Mouse (Mus musculus) liver, postnatal 0 days (tissue): ENCODE measurements around the gene Gda.

Experiments used
- CTCF ChIP-seq: sonication (generic); IDR thresholded peaks from 2 replicates; pipeline ENCODE4 v1.5.1; 2016; ENCODE audit warnings: antibody characterized with exemption, low read depth
- EP300 ChIP-seq: IDR thresholded peaks from 2 replicates; pipeline ENCODE4 v1.6.1; 2016; ENCODE audit warnings: antibody characterized with exemption, low read depth, mild to moderate bottlenecking

DNA sequence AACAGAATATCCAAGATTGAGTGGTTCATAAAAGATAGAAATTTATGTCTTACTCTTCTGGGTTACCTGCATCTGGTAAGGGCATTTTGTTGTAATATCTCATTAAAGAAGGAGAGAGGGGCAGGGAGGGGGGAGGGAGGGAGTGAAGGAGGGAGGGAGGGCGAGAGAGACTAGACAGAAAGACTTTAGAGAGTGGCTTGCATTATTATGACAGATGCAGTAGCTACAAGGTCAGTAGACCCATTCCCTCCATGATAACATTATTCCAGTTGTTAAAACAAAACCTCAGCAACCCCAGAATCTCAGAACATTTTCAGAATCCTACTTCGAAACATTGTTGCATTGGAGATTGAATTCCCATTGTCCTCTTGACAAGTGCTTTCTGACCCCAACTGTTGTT is 33.9 kb upstream of the Gda start:
- no peak for TF ChIP-seq CTCF
- TF ChIP-seq EP300: no peak
